Mouse (Mus musculus) layer of hippocampus, adult 2 months (tissue): Measurements from ENCODE around the gene Pawr. TPM values are rescaled to one million over a fixed set of nuclear protein-coding genes. Genes with fewer than 3 reads are reported as not detected.
"Not testable (repeated sequence)": the region's sequence is repeated elsewhere in the genome, so short reads cannot be mapped to it uniquely, and the experiment has no call there.

ENCODE experiments used
- DNase-seq, 2 experiments: peaks; one replicate each; pipeline ENCODE4 v3.0.0; 2022; ENCODE audit warnings: low spot score in 2 of 2
- H3K27ac ChIP-seq: fragments of 200-600 bp; 2 replicates; pipeline ENCODE4 v1.8.1; 2022
- H3K4me3 ChIP-seq: fragments of 200-600 bp; 2 replicates; pipeline ENCODE4 v1.8.1; 2022; ENCODE audit warnings: mild to moderate bottlenecking
- CTCF ChIP-seq: fragments of 200-600 bp; conservative IDR thresholded peaks from 2 replicates; pipeline ENCODE4 v1.8.1; 2022; ENCODE audit warnings: antibody characterized with exemption, mild to moderate bottlenecking, moderate library complexity
- total RNA-seq, 2 experiments: library from RNA; stranded (reverse); gene quantifications; 2 replicates each; pipeline ENCODE4 v1.2.3; 2021

Pawr gene
- total RNA-seq, 2 experiments from 2014 or later, result 2.1 to 2.4 TPM

DNA sequence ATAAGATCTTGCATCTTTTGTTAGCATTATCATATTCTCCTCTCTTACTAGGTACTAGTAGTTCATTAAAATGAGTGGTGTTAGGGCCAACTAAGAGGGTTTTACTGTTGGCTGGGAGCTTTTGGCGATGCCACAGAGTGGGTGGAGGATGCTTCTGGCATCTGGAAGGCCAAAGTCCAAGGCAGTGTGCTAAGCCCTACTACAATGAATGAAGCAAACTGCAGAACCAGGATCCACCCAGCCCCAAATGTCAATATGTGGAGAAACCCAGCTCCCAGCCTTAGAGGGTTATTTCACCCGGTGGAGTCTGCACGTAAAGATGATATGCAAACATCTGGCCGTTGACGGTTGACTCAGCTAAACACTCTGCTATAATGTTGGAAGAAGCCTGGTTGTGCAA is 2.1 kb upstream of the Pawr start:
- no peak overlapping the region for H3K27ac ChIP-seq
- no peak overlapping the region for H3K4me3 ChIP-seq
- TF ChIP-seq CTCF, result no peak
- no peak for DNase-seq

DNA sequence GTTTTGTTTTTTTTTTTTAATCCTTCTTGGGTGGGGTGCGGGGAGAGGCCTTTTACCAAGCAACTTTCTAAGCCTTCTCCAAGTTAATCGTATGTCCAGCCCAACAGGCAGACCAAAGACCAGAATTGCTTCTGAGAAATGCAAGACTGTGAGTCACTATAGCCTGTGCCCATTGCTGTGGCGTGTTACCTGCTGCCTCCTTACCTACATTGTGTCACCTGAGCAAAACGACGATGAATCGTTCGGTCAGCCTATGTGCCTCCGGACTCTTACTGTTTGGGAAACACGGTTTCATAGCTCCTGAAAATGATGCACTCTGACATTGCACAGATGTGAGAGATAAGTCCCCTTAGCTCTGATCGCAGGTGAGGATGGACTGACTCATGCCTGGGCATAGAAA is 957 bp upstream of the Pawr start:
- no peak for TF ChIP-seq CTCF
- H3K4me3 ChIP-seq, result no peak overlapping the region
- DNase-seq, result no peak
- H3K27ac ChIP-seq, result no peak overlapping the region

DNA sequence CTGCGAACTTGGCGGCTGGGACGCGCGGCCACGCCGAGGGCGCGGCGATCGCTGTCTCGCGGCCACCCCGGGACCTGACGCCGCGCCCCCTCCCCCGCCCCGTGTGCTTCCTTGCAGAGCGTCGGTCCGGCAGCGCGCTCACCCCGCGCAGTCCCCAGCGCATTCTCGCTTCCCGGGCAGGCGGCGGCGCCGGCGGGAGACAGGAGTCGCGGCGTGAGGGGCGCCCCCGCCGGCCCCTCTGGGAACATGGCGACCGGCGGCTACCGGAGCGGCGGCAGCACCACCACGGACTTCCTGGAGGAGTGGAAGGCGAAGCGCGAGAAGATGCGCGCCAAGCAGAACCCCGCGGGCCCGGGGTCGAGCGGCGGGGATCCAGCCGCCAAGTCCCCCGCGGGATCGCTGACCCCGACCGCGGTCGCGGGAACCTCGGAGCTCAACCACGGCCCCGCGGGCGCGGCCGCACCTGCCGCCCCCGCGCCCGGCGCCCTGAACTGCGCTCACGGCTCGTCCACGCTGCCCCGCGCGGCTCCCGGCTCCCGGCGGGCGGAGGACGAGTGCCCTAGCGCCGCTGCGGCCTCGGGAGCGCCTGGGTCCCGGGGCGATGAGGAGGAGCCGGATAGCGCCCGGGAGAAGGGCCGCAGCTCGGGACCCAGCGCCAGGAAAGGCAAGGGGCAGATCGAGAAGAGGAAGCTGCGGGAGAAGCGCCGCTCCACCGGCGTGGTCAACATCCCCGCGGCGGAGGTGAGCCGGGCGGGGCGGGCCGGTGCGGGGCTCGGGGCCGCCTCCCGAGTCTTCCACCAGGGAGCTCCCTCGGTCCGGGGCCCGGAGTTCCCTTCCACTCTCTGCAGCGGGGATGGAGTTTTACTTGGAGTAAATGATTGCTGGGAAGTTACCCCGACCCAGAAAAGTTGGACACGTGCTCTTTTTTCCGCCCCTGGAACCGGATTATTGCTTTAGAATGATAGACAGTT is 935 bp downstream of the Pawr start:
- peak; percentile 64 for TF ChIP-seq CTCF
- DNase-seq, result peak in 1 of 2 experiments; percentile 17
- H3K27ac ChIP-seq, result no peak overlapping the region; the same call in 1 of the 2 replicates

DNA sequence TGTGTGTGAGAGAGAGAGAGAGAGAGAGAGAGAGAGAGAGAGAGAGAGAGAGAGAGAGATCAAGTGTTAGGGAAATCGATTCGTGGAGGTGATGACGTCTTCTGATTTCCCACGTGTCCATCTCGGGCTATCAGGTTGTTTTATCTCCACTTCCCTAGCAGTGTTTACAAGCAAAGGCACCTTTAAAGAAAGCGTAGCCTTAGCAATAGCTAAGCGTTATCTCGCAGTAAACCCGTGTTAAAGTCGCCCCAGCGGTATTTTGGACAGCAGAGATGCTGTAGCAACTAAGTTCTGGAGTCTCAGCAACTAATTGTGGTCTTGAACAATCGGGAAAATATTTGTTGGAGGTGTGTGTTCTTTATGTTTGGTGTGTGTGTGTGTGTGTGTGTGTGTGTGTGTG is 1.7 kb downstream of the Pawr start:
- no peak for TF ChIP-seq CTCF
- no peak overlapping the region; the same call in 1 of the 2 replicates for H3K4me3 ChIP-seq
- DNase-seq, result no peak
- no peak overlapping the region for H3K27ac ChIP-seq

More for the DNA sequence above, 935 bp downstream of the Pawr start:
- peak overlapping the region; percentile 70 for H3K4me3 ChIP-seq

DNA sequence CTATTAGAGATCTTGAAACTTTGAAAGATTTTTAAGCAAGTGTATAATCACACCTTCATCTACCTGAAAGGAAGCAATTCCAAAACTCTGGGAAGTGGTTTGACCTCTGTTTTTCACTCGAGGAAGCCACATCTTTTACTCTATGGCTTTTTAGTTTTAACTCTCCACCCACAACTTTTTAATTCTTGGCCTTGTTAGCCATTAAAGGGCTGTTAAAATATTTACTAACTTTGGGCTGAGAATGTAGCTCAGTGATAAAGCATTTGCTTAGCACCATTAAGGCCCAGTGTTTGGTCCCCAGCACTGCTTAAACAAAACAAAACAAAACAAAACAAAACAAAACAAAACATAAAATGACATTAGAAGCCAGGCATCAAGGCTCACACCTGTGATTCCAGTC is 2.2 kb downstream of the Pawr start:
- TF ChIP-seq CTCF, result no peak
- H3K4me3 ChIP-seq, result no peak overlapping the region
- no peak for DNase-seq
- no peak overlapping the region for H3K27ac ChIP-seq

GRCm38 (mm10) chr10:108335736-108336292 is 3.9 kb downstream of the Pawr start:
- no peak for DNase-seq

DNA sequence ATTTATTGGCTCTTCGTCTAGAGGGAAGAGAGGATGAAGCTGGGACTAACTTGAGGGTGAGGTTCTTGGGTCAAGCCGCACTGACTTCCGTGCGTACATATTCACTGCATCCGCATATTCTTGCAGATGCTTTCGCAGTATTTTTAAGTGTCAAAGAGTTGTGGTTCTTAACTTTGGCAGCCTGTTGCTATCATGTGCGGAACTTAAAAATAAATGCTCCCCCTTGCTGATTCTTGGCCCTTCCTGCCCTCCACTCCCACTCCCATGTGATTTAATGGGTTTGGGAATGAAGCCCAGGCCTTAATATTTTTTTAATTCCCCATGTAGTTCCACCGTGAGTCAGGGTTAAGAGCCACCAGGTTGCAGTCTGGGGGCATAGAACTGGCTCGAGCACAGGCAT is 4.7 kb downstream of the Pawr start:
- no peak for DNase-seq
- no peak for TF ChIP-seq CTCF
- no peak overlapping the region for H3K4me3 ChIP-seq
- H3K27ac ChIP-seq, result no peak overlapping the region

More at GRCm38 (mm10) chr10:108335736-108336292, 3.9 kb downstream of the Pawr start:
- no peak for TF ChIP-seq CTCF
- H3K27ac ChIP-seq, result no peak overlapping the region
- H3K4me3 ChIP-seq, result no peak overlapping the region

GRCm38 (mm10) chr10:108338055-108338961 is 6.4 kb downstream of the Pawr start:
- no peak for DNase-seq
- Histone ChIP-seq H3K27ac (no peak overlapping the region), H3K4me3 (no peak overlapping the region)
- TF ChIP-seq CTCF, result no peak

DNA sequence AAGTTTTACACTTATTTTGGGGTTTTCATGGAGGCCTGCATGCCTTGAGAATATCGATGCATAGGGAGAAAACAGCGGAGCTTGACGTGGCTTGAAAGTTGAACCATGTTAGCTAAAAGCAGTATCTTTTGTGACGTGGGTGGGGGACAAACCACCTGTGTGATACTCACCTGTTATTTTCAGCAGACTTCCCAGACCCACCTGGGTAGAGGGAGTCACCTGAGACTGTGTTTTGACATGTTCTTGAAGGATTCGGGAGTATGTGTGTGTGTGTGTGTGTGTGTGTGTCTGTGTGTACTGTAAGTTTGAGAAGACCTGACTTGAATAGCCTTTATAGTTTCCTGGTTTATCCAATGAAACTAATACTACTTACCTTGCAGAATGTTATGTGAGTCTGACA is 7.2 kb downstream of the Pawr start:
- TF ChIP-seq CTCF, result no peak
- no peak for DNase-seq
- no peak overlapping the region for H3K27ac ChIP-seq
- no peak overlapping the region for H3K4me3 ChIP-seq

- no peak overlapping the region for H3K4me3 ChIP-seq
- TF ChIP-seq CTCF, result no peak
- DNase-seq, result no peak
- H3K27ac ChIP-seq, result no peak overlapping the region
These were observed 8.0 kb downstream of the Pawr start for GRCm38 (mm10) chr10:108339872-108340271.

- H3K27ac ChIP-seq, result no peak overlapping the region
- H3K4me3 ChIP-seq, result no peak overlapping the region
- no peak for DNase-seq
- TF ChIP-seq CTCF, result no peak
These were observed 11.8 kb downstream of the Pawr start for GRCm38 (mm10) chr10:108343734-108344133.

DNA sequence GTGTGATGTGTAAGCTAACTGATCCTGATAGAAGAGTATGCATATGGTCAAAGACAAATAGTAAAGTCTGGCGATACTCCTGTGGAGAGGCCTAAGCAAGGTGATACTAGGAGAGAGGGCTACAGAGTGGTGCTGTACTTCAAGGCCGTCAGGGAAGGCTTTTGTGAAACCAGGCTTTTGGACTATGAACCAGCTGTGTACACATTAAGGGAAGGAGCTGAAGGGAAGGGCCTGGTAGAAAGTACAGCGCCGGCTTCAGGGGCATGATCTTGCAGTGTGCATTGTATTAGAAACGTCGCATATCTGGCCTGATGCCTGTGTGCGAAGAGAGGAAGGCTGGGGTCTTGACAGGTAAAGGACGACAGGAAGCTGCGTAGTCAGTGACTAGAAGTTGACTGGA is 13.2 kb downstream of the Pawr start:
- TF ChIP-seq CTCF, result no peak
- no peak overlapping the region for H3K4me3 ChIP-seq
- no peak overlapping the region for H3K27ac ChIP-seq
- no peak for DNase-seq

- DNase-seq, H3K27ac ChIP-seq, H3K4me3 ChIP-seq: not testable (repeated sequence)
These were observed 14.4 kb downstream of the Pawr start for GRCm38 (mm10) chr10:108346301-108346700.
